Mouse (Mus musculus) thymus, adult 2 months (tissue): ENCODE results near the gene Rnd1.

Experiments used
- CTCF ChIP-seq: fragments of 200-500 bp; IDR thresholded peaks from 2 replicates; pipeline ENCODE4 v1.5.1; 2012; ENCODE audit warnings: mild to moderate bottlenecking, control low read depth, low read length, moderate library complexity, borderline replicate concordance; ENCODE audit not compliant: control insufficient read depth, poor library complexity, insufficient read depth; ENCODE audit errors: extremely low read depth
- POLR2A ChIP-seq: fragments of 200-500 bp; IDR thresholded peaks from 2 replicates; pipeline ENCODE4 v1.6.1; 2012; ENCODE audit warnings: mild to moderate bottlenecking, low read length, control low read depth, moderate library complexity; ENCODE audit not compliant: control insufficient read depth, poor library complexity, insufficient read depth; ENCODE audit errors: extremely low read depth

DNA sequence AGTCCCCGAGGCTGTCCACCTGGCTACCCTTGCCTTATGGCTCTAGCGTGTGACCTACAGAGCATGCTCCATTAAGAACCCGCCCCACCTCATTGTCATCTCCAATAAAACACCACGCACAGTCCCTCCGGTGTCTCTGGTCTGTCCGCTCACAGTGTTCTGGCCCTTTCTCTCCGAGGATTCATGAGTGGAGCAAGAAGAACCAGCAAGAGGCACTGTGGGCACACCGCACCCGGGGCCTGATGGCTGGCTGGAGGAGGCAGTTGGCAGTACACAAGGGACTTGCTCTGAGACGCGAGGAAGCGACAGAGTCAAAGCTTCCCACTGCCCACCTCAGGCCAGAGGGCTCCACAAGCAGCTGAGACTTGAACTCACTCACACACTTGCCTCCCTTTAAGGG, 32.9 kb downstream of the Rnd1 start:
- TF ChIP-seq POLR2A = no peak
- TF ChIP-seq CTCF = no peak
